Mouse (Mus musculus): ENCODE measurements around the gene Kdm4c. TPM values are rescaled to one million over a fixed set of nuclear protein-coding genes. Genes with fewer than 3 reads are reported as not detected.

Gene Kdm4c
- polyA plus RNA-seq (2012; rRNA removed), result 8.2 and 9.6 TPM in 2 replicates

GRCm38 (mm10) chr4:74242176-74242575 lies at the start of gene Kdm4c:
Gene Kdm4c (plus strand): TSS chr4:74242497.

Other genes starting within 250 kb of the Kdm4c start
- gene Frmd3, start 229.1 kb upstream of the Kdm4c start, polyA plus RNA-seq (2012; rRNA removed), result 2.1 and 2.4 TPM in 2 replicates